Mouse (Mus musculus): ENCODE results near the gene Ccdc160. TPM values are rescaled to one million over a fixed set of nuclear protein-coding genes. Genes with fewer than 3 reads are reported as not detected.

The Ccdc160 gene
- polyA plus RNA-seq (2015; fragmentation: Nextera tagmentation; extraction: Ambion mirVana): 0.16 and 0.24 TPM in 2 replicates

DNA sequence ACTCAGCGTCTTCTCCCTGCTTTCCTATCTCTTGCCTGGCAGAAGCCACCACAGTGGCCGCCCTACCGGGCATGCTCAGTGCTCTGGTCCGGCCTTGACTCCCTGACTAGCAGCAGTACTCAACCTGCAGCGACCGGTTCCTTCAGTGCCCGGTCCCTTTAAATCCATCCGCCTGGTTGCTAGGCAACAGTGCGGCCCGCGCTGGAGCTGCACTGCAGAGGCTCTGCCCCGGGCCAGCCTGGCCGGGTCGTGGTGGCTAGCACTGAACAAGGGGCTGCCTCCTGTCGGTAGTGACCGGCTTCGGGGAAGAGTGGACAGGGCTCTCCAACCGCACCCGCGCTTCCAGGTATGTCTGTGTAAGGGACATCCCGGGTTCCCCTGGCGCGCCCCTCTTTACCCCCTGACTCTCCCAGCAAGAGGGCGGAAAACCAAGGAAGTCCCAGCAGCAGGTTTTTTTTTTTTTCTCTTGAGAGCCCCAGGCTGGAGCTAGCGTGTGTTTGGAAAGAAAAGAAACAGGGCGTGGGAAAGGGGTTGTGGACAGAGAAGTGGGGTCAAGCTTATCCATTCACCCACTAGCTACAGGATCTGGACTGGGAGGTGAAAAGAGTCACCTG lies at the start of gene Ccdc160:
Gene Ccdc160 (plus strand): TSS at position 221 of the 614 bp plus-strand sequence.

MicroRNAs encoded within 50 kb of the gene (microRNA counts, 519-probe panel; counts per million panel counts)
- 5,512 counts per million, percentile 90 among the panel's probes with 10 or more counts for microRNA mmu-miR-106a+mmu-miR-17
- microRNA mmu-miR-18b: 296 counts per million, percentile 58 among the panel's probes with 10 or more counts
- microRNA mmu-miR-363: 296 counts per million, percentile 58 among the panel's probes with 10 or more counts

Small RNAs within 50 kb of the gene (microRNA-seq; reads per million reads assigned to microRNA genes)
- 9.0 to 31.2 reads per million in 2 experiments for gene Mir106a
- gene Mir18b: 1.1 to 5.5 reads per million in 2 experiments
- 0.81 to 0.85 reads per million in 2 experiments for gene Mir19b-2
- 8.3 to 27.6 reads per million in 2 experiments for gene Mir20b
- 15.8 to 30.3 reads per million in 2 experiments for gene Mir363
- gene Mir92-2: 35.0 reads per million in 2 experiments

Other genes with a start within 250 kb of the Ccdc160 start
- 382 and 398 TPM in 2 replicates for gene Gpc3, start 177.2 kb upstream of the Ccdc160 start, polyA plus RNA-seq (2015; fragmentation: Nextera tagmentation; extraction: Ambion mirVana)
- 4.3 and 5.0 TPM in 2 replicates for gene Phf6, start 121.1 kb downstream of the Ccdc160 start, polyA plus RNA-seq (2015; fragmentation: Nextera tagmentation; extraction: Ambion mirVana)
- 169 and 178 TPM in 2 replicates for gene Hprt, start 196.9 kb downstream of the Ccdc160 start, polyA plus RNA-seq (2015; fragmentation: Nextera tagmentation; extraction: Ambion mirVana)

Data from skeletal muscle tissue, postnatal 0 days (tissue).